Mouse (Mus musculus): ENCODE results near the gene Kcna10.

DNA sequence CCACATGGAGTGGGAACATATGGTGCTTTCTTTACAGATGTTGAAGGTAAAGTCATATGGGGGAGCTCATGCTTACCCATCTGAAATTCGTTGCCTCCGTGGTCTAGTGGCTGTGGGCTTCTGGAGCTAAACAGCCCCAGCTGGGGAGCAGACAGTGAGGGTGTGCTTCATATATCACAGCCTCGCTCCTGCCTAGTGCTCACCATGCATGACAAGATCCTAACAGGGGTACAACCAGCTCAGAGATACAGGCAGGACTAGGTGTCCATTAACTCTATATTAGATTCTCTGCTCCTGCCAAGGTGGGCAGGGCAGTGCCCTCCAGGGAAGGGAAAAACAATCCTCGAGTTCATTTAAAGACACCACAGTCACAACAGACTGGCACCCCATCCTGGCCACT, 48.3 kb downstream of the Kcna10 start:
- TF ChIP-seq CTCF (IDR thresholded peaks at IDR 0.05; ENCODE audit: low read depth) (no peak), EP300 (IDR thresholded peaks at IDR 0.05; ENCODE audit: low read depth) (no peak)
